Mouse (Mus musculus) spleen, adult 2 months (tissue): Measurements from ENCODE around the gene Srsf1. TPM values are rescaled to one million over a fixed set of nuclear protein-coding genes. Genes with fewer than 3 reads are reported as not detected.

Experiments
- DNase-seq, 2 experiments: peaks; one replicate each; pipeline versions ENCODE4 v3.0.0 to v3.0.0-alpha.2; 2012 to 2021; ENCODE audit warnings: low spot score in 2 of 2, low read depth in 1 of 2
- H3K27ac ChIP-seq: fragments of 200-500 bp; 2 replicates; pipeline ENCODE4 v1.5.1; 2012; ENCODE audit warnings: low read length, inconsistent platforms; ENCODE audit not compliant: insufficient read depth
- H3K27me3 ChIP-seq: fragments of 200-500 bp; 2 replicates; pipeline ENCODE4 v1.6.1; 2012; ENCODE audit warnings: mild to moderate bottlenecking, moderate library complexity, low read length, inconsistent platforms; ENCODE audit not compliant: control insufficient read depth, insufficient read depth
- H3K36me3 ChIP-seq: fragments of 200-500 bp; 2 replicates; pipeline ENCODE4 v1.6.1; 2012; ENCODE audit warnings: mild to moderate bottlenecking, low read length, inconsistent platforms; ENCODE audit not compliant: control insufficient read depth, insufficient read depth
- H3K4me1 ChIP-seq: fragments of 200-500 bp; 2 replicates; pipeline ENCODE4 v1.6.1; 2011; ENCODE audit warnings: inconsistent platforms; ENCODE audit not compliant: control insufficient read depth, insufficient read depth, insufficient read length
- H3K4me3 ChIP-seq: fragments of 200-500 bp; 2 replicates; pipeline ENCODE4 v1.5.1; 2011; ENCODE audit warnings: mild to moderate bottlenecking, inconsistent platforms; ENCODE audit not compliant: insufficient read depth, insufficient read length; ENCODE audit errors: extremely low read depth
- CTCF ChIP-seq: fragments of 200-500 bp; IDR thresholded peaks from 2 replicates; pipeline ENCODE4 v1.5.1; 2011; ENCODE audit warnings: mild to moderate bottlenecking, inconsistent platforms; ENCODE audit not compliant: insufficient read depth, insufficient read length, insufficient replicate concordance; ENCODE audit errors: extremely low read depth
- POLR2A ChIP-seq: fragments of 200-500 bp; IDR thresholded peaks from 2 replicates; pipeline ENCODE4 v1.6.1; 2011; ENCODE audit warnings: low read depth, low read length, inconsistent platforms
- WGBS: fragments of 180-500 bp; shearing (Covaris S2); methylation state at CpG from one replicate; pipeline ENCODE4 v1.1.7; 2018; 5-methylcytosine and 5-hydroxymethylcytosine counted together
- polyA plus RNA-seq: library from polyadenylated mRNA; depleted of rRNA; stranded (reverse); fragments of >200 nt; gene quantifications from 2 replicates; pipeline ENCODE4 v1.2.3, GENCODE M21; 2012; rRNA removed

The Srsf1 gene
- polyA plus RNA-seq: 106 and 133 TPM in 2 replicates

DNA sequence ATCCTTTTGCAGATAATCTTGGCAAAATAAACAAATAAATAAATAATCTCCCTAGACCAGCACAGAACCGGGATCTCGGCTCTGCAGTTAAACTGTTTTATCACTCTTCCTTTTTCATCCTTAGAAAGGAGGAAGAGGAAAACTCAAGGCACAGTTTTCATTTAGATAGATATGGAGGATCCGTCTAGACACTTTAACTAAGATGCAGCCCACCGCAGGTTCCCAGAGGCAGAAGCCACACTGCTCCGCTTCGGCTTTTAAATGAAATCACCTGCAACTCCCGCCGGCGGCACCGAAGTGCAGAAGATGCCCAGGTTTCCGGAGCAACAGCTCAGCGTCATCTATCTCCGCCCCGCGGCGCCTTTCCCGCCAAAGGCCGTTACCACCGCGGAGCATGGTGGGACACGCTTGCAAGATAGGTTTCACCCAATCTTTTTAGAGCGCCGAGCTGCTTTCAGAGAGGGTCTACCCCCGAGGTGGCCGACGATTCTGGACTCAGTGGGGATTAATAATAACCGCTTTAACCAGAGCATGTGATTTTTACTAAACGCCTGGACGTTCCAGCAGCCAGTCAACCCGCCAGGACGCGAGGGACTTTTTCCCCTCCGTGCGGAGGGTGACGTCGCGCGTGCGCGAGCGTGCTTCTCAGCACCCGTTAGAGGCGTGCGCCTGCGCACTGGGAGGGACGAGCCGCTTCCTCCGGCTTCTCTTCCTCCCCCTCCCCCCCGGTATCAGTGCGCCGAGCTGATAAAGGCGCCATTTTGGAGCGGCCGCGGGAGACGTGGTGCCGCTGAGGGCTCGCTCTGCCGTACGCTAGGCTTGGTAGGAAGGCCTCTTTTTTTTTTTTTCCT lies at the start of gene Srsf1:
Gene Srsf1 (plus strand): TSS at position 430 of the 851 bp plus-strand sequence.
- TF ChIP-seq POLR2A (peak; percentile 90), CTCF (no peak)
- Histone ChIP-seq H3K36me3 (peaks cover 9% of the 10 kb centered on the region), H3K4me3 (peak within 1 kb of the TSS; percentile 98), H3K27ac (peak within 1 kb of the TSS; percentile 99), H3K4me1 (peaks cover 6% of the 10 kb centered on the region; the same call in 1 of the 2 replicates), H3K27me3 (no peaks in the 10 kb centered on the region)
- peak; percentile 97 to 98 for DNase-seq
- WGBS: under 1% methylated on average over 59 of the region's 60 CpGs

DNA sequence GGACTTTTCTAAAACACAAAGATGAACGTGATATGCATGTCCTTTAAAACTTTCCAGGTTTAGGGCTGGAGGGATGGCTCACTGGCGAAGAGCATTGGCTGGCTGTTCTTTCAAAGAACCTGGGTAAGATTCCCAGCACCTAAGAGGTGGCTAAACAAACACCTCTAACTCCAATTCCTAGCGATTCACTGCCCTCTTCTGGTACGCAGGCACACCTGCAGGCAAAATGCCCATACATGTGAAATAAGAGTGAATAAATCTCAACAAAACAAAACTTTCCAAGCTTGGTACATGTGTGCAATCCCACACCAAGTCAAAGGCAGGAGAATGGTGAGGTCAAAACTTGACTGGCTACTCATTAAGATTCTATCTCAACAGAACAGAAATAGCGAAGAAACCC lies 47.4 kb upstream of the Srsf1 start:
- Histone ChIP-seq H3K27me3 (no peaks in the 10 kb centered on the region), H3K4me3 (no peak overlapping the region), H3K36me3 (no peaks in the 10 kb centered on the region), H3K27ac (no peak overlapping the region), H3K4me1 (no peaks in the 10 kb centered on the region)
- 93% methylated on average over 5 of the region's 5 CpGs for WGBS
- DNase-seq: no peak
- TF ChIP-seq CTCF (no peak), POLR2A (no peak)

DNA sequence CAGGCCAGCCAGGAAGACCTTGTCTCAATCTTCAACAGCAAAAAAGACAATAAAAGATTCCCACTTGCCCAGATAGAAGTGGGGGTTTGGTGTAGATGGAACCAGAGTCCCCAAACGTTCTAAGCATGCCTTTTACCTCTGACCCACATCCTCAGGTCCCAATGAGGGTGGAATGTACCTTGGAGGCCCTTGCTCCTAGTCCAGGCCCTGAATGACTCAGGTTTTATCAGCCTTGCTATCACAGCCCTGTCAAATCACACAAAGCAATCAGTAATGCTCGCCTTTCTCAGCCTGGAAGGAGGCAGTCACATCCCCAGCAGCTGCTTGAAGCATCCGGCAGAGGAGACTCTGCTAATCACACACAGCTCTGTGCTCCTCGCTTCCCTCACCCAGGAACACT lies 44.4 kb upstream of the Srsf1 start:
- WGBS: 83% methylated on average over 4 of the region's 4 CpGs
- TF ChIP-seq POLR2A: no peak
- no peak for TF ChIP-seq CTCF
- no peaks in the 10 kb centered on the region for H3K36me3 ChIP-seq
- no peak overlapping the region for H3K27ac ChIP-seq
- H3K4me3 ChIP-seq: no peak overlapping the region
- H3K27me3 ChIP-seq: no peaks in the 10 kb centered on the region
- no peaks in the 10 kb centered on the region for H3K4me1 ChIP-seq
- no peak for DNase-seq

DNA sequence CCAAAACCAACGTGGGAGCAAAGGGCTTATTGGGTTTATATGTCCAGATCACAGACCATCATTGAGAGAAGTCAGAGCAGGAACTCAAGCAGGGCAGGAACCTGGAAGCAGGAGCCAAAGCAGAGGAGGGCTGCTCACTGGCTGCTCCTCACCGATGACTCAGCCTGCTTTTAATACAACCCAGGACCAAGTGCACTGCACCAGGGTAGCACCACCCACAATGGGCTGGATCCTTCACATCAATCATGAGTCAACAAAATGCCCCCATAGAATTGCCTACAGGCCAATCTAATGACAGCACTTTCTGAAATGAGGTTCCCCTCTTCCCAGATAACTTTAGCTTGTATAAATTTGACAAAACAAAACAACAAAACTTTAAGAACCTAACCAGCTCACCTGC lies 43.0 kb upstream of the Srsf1 start:
- no peaks in the 10 kb centered on the region for H3K36me3 ChIP-seq
- H3K4me3 ChIP-seq: no peak overlapping the region
- no peaks in the 10 kb centered on the region for H3K4me1 ChIP-seq
- no peaks in the 10 kb centered on the region for H3K27me3 ChIP-seq
- no peak overlapping the region for H3K27ac ChIP-seq
- no peak for DNase-seq
- 45% methylated on average over 2 of the region's 2 CpGs for WGBS
- no peak for TF ChIP-seq POLR2A
- TF ChIP-seq CTCF: no peak

DNA sequence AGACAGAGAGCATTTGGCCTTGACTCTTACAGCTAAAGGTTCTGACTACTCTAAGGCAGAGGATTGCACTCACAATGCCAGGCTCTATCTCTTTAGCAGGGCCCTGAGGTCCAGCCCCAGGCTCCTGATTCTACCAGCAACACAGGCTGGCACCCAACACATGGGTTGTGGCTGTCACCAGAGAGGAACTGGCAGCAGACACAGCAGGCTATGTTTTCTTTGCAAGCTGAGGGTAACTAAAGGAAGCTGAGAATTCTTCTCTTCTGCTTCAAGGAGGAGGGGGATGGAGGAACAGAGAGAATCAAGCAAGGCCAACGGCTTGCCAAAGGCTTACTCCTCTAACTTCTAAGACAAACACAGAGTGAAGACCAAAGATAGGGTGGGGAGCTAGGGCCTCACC lies 38.5 kb upstream of the Srsf1 start:
- WGBS: 22% methylated on average over 1 of the region's 1 CpGs
- Histone ChIP-seq H3K4me3 (no peak overlapping the region), H3K36me3 (no peaks in the 10 kb centered on the region), H3K27ac (no peak overlapping the region), H3K4me1 (no peaks in the 10 kb centered on the region), H3K27me3 (no peaks in the 10 kb centered on the region)
- TF ChIP-seq CTCF (no peak), POLR2A (no peak)
- DNase-seq: no peak

DNA sequence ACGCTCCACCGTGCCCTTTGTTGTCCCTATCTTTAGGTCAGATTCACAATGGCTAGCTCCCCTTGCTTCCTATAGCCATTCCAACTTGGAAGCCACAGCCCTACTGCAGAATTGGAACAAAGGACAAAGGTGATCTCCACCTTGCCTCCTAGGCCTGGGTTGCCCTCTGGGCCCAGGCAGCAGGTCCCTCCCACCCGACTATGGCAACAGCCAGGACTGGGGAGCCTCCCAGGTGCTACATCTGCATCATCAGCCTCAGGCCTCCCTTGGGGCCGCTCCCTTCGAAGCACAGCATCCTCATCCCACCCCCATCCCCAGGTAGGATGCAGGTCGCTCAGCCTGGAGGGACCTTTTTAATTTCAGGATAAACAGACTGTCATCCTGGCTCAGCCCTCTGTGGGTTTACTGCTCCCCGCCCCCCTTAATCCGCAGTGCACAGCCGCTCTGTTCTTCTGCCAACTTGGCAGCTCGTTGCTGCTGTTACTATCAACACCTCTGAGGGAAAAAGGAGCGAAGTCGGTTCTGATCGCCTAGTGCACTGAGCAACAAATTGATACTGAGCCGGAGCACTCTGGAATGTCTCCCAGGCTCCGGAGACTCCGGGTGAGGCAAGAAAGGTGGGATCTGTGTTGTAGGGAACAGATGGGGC lies 37.5 kb upstream of the Srsf1 start:
- no peak for DNase-seq
- no peak overlapping the region for H3K4me3 ChIP-seq
- H3K4me1 ChIP-seq: no peaks in the 10 kb centered on the region
- H3K36me3 ChIP-seq: no peaks in the 10 kb centered on the region
- H3K27ac ChIP-seq: no peak overlapping the region
- no peaks in the 10 kb centered on the region for H3K27me3 ChIP-seq
- 76% methylated on average over 16 of the region's 16 CpGs for WGBS
- TF ChIP-seq CTCF (no peak), POLR2A (no peak)

DNA sequence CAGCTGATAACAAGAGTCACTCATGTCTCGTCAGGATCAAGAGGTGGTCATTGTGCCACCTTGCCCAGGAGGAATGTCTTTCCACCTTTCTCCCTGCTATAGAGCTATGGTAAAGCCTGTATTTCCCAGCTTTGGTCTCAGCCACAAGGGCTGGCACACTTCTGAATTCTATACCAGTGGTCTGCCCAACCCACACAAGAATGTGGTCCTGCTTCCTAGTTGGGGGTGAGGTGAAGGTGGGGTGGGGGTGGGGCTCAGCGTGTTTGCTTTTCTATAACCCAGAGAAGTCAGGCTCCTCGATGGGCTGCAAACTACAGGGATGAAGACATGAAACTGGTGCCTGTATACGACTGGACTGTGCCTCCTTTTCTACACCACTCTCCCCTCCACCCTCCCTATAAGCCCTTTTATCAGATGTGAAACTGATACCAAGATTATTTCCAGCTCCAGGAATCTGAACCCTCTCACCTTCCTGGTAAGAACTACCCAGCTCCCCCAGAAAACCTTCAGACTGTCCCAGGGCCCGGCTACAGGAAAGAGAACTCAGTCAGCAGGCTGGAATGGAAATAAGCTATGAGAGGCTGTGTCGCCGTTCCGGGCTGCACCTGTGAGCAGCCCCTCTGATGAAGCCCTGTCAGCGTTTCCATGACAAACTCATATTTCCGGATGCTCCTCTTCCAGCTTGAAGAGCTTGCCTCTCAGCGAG lies 35.8 kb upstream of the Srsf1 start:
- Histone ChIP-seq H3K27ac (no peak overlapping the region), H3K36me3 (no peaks in the 10 kb centered on the region), H3K4me1 (no peaks in the 10 kb centered on the region), H3K27me3 (no peaks in the 10 kb centered on the region), H3K4me3 (no peak overlapping the region)
- no peak for DNase-seq
- WGBS: 62% methylated on average over 11 of the region's 11 CpGs
- TF ChIP-seq POLR2A (no peak), CTCF (no peak)
